Mouse (Mus musculus): ENCODE measurements at regions not wholly inside any gene's neighbourhood (a gene's known extent, or its start where the extent isn't known, plus 50 kb on each side); places are given as distances from the start of the nearest gene placed in this dataset.

DNA sequence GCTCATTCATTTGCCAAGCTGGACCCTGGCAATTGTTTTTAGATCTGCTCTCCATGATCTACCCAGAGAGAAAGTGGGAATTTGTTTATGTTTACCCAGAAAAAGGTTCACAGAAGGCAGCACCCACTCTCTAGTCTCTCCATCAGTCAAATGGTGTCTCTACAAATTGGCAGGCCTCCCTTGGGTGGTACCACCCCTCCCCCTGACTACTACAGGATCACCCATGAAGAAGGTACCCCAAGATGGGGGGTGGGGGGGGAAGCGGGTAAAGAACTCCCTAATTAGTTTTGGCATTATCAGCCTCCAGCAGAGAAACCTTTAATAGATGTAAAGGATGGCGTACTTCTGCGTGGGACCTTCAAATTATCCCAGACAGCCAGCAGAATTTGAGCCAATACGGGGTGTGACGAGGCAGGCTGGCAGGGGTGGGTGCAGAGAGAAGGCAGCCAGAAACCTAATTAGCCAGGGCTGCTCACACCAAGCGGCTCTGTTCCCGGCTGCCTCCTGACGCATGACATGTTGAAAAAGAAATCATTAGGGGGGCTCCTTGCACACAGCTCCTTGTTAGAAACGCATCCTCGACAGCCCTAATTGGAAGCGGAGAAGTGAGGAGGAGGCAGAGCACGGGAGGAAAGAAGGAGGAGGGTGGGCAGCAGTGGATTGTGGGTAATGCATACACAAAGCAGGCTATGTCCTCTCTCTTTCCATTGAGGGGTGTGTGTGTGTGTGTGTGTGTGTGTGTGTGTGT is 220.7 kb downstream of the Suds3 start:
- Histone ChIP-seq H3K9me3 (replicated peaks) (peaks cover 82% of the 10 kb centered on the region), H3K4me1 (ENCODE audit: insufficient read depth, low read depth, low read length) (no peaks in the 10 kb centered on the region), H3K4me3 (ENCODE audit: low read depth, low read length) (no peak overlapping the region), H3K27me3 (ENCODE audit: insufficient read depth, low read length) (no peaks in the 10 kb centered on the region), H3K36me3 (replicated peaks) (no peaks in the 10 kb centered on the region)
- no peak for TF ChIP-seq GATA1 (IDR thresholded peaks at IDR 0.05; ENCODE audit: borderline replicate concordance, low read length)
- no peak for TF ChIP-seq POLR2AphosphoS5 (IDR thresholded peaks at IDR 0.05; ENCODE audit: insufficient replicate concordance, low read depth, low read length)
- no peak for TF ChIP-seq TAL1 (conservative IDR thresholded peaks at IDR 0.05; ENCODE audit: low read depth, low read length)
- no peak for TF ChIP-seq GATA2 (IDR thresholded peaks at IDR 0.05; ENCODE audit: borderline replicate concordance, low read depth, low read length)
- no peak for TF ChIP-seq CTCF (IDR thresholded peaks at IDR 0.05; ENCODE audit: low read depth, low read length)
- DNase-seq (ENCODE audit: low spot score) (no peak), ATAC-seq (ENCODE audit: extremely low read depth, insufficient number of reproducible peaks, low FRiP score, poor library complexity, severe bottlenecking) (no peak)

DNA sequence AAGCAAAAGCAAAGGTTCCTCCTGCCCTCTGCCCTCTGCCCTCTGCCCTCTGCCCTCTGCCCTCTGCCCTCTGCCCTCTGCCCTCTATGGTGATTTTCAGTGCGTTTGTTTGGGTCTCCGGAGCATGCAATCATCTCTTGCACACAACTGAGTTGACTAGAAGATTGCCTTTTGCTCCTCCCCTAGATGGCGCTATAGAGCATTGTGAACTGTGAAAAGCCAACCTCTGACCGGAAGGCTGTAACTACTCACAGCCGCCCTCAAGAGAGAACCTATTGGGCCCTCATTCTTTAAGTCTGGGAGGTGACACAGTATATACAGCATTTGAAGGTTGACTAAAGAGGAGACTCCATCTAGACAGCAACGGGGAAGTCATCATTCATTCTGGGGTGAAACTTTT is 221.3 kb downstream of the Suds3 start:
- H3K36me3 ChIP-seq (replicated peaks), result no peaks in the 10 kb centered on the region
- no peaks in the 10 kb centered on the region for H3K27me3 ChIP-seq (ENCODE audit: insufficient read depth, low read length)
- H3K4me3 ChIP-seq (ENCODE audit: low read depth, low read length), result no peak overlapping the region
- DNase-seq (ENCODE audit: low spot score), result no peak
- ATAC-seq (ENCODE audit: extremely low read depth, insufficient number of reproducible peaks, low FRiP score, poor library complexity, severe bottlenecking), result no peak
- no peaks in the 10 kb centered on the region for H3K4me1 ChIP-seq (ENCODE audit: insufficient read depth, low read depth, low read length)
- no peak for TF ChIP-seq GATA1 (IDR thresholded peaks at IDR 0.05; ENCODE audit: borderline replicate concordance, low read length)
- no peak for TF ChIP-seq CTCF (IDR thresholded peaks at IDR 0.05; ENCODE audit: low read depth, low read length)
- TF ChIP-seq TAL1 (conservative IDR thresholded peaks at IDR 0.05; ENCODE audit: low read depth, low read length), result no peak
- TF ChIP-seq POLR2AphosphoS5 (IDR thresholded peaks at IDR 0.05; ENCODE audit: insufficient replicate concordance, low read depth, low read length), result no peak
- TF ChIP-seq GATA2 (IDR thresholded peaks at IDR 0.05; ENCODE audit: borderline replicate concordance, low read depth, low read length), result no peak
- H3K9me3 ChIP-seq (replicated peaks), result peaks cover 82% of the 10 kb centered on the region

DNA sequence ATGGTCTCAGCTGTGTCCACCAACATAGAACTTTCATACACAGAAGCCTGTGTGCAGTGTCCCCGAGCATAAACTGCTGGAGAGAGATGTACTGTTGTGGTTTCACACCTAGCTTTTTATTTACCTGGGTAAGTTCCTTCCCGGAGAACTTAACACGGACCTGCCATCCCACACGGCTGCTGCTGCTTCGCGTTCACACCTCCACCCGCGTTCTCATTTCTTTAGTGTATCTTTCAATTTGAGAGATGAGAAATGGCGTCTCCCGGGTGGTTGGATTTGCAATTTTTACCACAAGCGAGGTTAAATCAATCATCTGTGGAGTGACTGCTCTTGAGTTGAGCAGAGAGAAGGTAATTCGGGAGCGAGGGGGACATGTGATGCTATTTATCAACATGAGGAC is 223.0 kb downstream of the Suds3 start:
- ATAC-seq (ENCODE audit: extremely low read depth, insufficient number of reproducible peaks, low FRiP score, poor library complexity, severe bottlenecking) (no peak), DNase-seq (ENCODE audit: low spot score) (no peak)
- no peak for TF ChIP-seq POLR2AphosphoS5 (IDR thresholded peaks at IDR 0.05; ENCODE audit: insufficient replicate concordance, low read depth, low read length)
- TF ChIP-seq GATA2 (IDR thresholded peaks at IDR 0.05; ENCODE audit: borderline replicate concordance, low read depth, low read length), result no peak
- TF ChIP-seq CTCF (IDR thresholded peaks at IDR 0.05; ENCODE audit: low read depth, low read length), result no peak
- no peak for TF ChIP-seq GATA1 (IDR thresholded peaks at IDR 0.05; ENCODE audit: borderline replicate concordance, low read length)
- no peak for TF ChIP-seq TAL1 (conservative IDR thresholded peaks at IDR 0.05; ENCODE audit: low read depth, low read length)
- peaks cover 87% of the 10 kb centered on the region for H3K9me3 ChIP-seq (replicated peaks)
- no peaks in the 10 kb centered on the region for H3K27me3 ChIP-seq (ENCODE audit: insufficient read depth, low read length)
- H3K4me1 ChIP-seq (ENCODE audit: insufficient read depth, low read depth, low read length), result no peaks in the 10 kb centered on the region
- no peaks in the 10 kb centered on the region for H3K36me3 ChIP-seq (replicated peaks)
- no peak overlapping the region for H3K4me3 ChIP-seq (ENCODE audit: low read depth, low read length)

DNA sequence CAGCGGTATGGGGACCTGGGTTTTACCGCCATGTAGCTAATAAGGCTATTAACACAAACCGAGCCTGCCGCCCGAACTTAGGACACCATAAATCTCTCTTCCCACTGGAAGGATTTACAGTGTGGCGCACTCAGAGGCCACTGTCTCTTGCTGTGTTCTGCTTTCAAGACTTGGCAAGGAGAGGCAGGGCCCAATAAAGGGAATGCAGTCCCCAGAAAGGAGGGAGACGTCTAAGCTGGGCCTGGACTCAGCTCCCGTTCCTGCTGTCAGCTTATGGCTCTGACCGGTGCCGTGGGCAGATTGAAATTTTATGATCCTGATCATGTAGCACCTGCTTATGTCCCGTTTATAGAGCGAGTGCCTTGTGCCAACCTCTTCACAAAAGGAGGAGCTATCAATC is 226.7 kb downstream of the Suds3 start:
- ATAC-seq (ENCODE audit: extremely low read depth, insufficient number of reproducible peaks, low FRiP score, poor library complexity, severe bottlenecking), result no peak
- no peaks in the 10 kb centered on the region for H3K36me3 ChIP-seq (replicated peaks)
- H3K27me3 ChIP-seq (ENCODE audit: insufficient read depth, low read length), result no peaks in the 10 kb centered on the region
- DNase-seq (ENCODE audit: low spot score), result no peak
- no peak overlapping the region for H3K4me3 ChIP-seq (ENCODE audit: low read depth, low read length)
- TF ChIP-seq GATA1 (IDR thresholded peaks at IDR 0.05; ENCODE audit: borderline replicate concordance, low read length) (no peak), TAL1 (conservative IDR thresholded peaks at IDR 0.05; ENCODE audit: low read depth, low read length) (no peak), GATA2 (IDR thresholded peaks at IDR 0.05; ENCODE audit: borderline replicate concordance, low read depth, low read length) (no peak), POLR2AphosphoS5 (IDR thresholded peaks at IDR 0.05; ENCODE audit: insufficient replicate concordance, low read depth, low read length) (no peak)
- no peaks in the 10 kb centered on the region for H3K4me1 ChIP-seq (ENCODE audit: insufficient read depth, low read depth, low read length)
- H3K9me3 ChIP-seq (replicated peaks), result peaks cover 90% of the 10 kb centered on the region

DNA sequence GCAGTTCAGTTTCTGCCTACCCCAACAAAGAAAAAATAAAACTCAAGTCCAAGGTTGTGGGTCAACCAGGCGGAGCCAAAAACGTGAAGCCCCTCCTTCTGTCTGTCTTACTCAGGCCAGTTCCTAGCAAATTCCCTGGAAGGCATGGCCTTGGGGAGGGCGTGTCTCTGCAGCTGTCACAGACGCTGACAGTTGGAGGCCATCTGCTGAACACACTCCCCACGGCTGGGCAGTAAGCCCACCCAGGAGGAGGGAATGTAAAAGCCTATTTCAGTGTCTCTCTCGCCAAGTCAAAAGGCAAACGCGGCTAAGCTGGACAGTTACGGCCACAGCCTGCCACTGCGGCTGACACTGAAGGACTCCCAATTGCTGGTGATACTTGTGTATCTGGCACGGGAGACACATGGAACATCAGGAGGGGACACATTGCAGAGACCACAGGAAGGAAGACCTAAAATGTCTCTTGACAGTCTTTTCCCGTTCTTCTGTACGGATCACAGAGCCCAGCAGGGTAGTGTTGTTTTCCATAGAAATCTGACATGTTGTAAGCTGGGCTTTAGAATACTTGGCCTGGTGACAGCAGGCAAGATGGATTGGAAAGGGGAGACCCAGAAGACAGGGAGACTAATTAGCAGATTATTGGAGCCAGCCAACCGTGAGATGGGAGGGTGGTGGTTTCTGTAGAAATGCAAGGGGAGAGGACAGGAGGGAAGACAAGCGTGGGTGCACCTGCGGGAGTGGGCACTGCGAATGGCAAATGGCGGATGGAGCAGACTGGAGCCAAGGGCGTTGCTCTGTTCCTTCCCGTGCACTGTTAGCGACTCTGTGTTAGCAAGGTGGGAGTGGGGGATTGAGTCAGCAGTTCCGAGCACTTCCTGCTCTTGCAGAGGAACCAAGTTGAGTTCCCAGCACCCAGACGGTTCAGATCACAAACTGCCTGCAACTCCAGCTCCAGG is 229.5 kb downstream of the Suds3 start:
- Histone ChIP-seq H3K27me3 (ENCODE audit: insufficient read depth, low read length) (no peaks in the 10 kb centered on the region), H3K9me3 (replicated peaks) (peaks cover 87% of the 10 kb centered on the region), H3K36me3 (replicated peaks) (no peaks in the 10 kb centered on the region), H3K4me3 (ENCODE audit: low read depth, low read length) (no peak overlapping the region), H3K4me1 (ENCODE audit: insufficient read depth, low read depth, low read length) (no peaks in the 10 kb centered on the region)
- TF ChIP-seq CTCF (IDR thresholded peaks at IDR 0.05; ENCODE audit: low read depth, low read length) (no peak), GATA2 (IDR thresholded peaks at IDR 0.05; ENCODE audit: borderline replicate concordance, low read depth, low read length) (no peak), TAL1 (conservative IDR thresholded peaks at IDR 0.05; ENCODE audit: low read depth, low read length) (no peak)
- DNase-seq (ENCODE audit: low spot score), result no peak
- no peak for ATAC-seq (ENCODE audit: extremely low read depth, insufficient number of reproducible peaks, low FRiP score, poor library complexity, severe bottlenecking)

DNA sequence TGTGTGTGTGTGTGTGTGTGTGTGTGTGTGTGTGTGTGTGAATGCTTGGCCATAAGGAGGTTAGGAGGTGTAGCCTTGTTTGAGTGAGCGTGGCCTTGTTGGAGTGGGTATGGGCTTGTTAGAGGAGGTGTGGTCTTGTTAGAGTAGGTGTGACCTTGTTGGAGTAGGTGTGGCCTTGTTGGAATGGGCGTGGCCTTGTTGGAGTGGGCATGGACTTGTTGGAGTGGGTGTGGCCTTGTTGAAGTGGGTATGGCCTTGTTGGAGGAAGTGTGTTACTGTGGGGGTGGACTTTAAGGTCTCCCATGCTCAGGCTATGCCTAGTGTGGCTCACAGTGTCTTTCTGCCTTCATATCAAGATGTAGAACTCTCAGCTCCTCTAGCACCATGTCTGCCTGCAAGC is 236.2 kb downstream of the Suds3 start:
- DNase-seq (ENCODE audit: low spot score) (no peak), ATAC-seq (ENCODE audit: extremely low read depth, insufficient number of reproducible peaks, low FRiP score, poor library complexity, severe bottlenecking) (no peak)
- no peak for TF ChIP-seq POLR2AphosphoS5 (IDR thresholded peaks at IDR 0.05; ENCODE audit: insufficient replicate concordance, low read depth, low read length)
- H3K9me3 ChIP-seq (replicated peaks), result peaks cover 73% of the 10 kb centered on the region
- H3K27me3 ChIP-seq (ENCODE audit: insufficient read depth, low read length), result no peaks in the 10 kb centered on the region
- no peak overlapping the region for H3K4me3 ChIP-seq (ENCODE audit: low read depth, low read length)
- H3K36me3 ChIP-seq (replicated peaks), result no peaks in the 10 kb centered on the region
- no peaks in the 10 kb centered on the region for H3K4me1 ChIP-seq (ENCODE audit: insufficient read depth, low read depth, low read length)

Data from G1E (cell line).